Comparison of ENCODE assay signal across 9 mouse cellular contexts in genomic region chr4:40264321-40264720, GRCm38 (mm10).
"Had no signal": no experiment of that assay in that cellular context is flagged by ENCODE, and none has a peak within 500 bp of the region (broad histone marks: within the 10 kb centered on the region; RNA-seq: fewer than 3 reads in every experiment).

No protein-coding gene starts in this region.

- DNase-seq: liver, embryonic 13.5 days; liver, postnatal 0 days; lung, embryonic 14.5 days; right cerebral cortex, postnatal 14 days; right cerebral cortex, postnatal 4 days; spleen, adult 18-20 months; thymus, adult 2 months; thymus, postnatal 25 days; thymus, postnatal 4 days had no signal
